9 mouse cellular contexts compared by ENCODE assay signal in genomic region chr4:97745296-97746105, GRCm38 (mm10). TPM values are rescaled to one million over a fixed set of nuclear protein-coding genes. Genes with fewer than 3 reads are reported as not detected.
DNase-seq lines count a peak whose midpoint lies in the region; ATAC-seq lines count a peak whose summit lies in the region.
"Had no signal": no experiment of that assay in that cellular context is flagged by ENCODE, and none has a peak within 500 bp of the region (broad histone marks: within the 10 kb centered on the region; RNA-seq: fewer than 3 reads in every experiment).

No protein-coding gene starts in this region.

- H3K9me3 ChIP-seq in hindbrain, embryonic 14.5 days (ENCODE audit: control insufficient read depth, low read length), result no peaks in the 10 kb centered on the region

- peak; percentile 75 for DNase-seq in NIH3T3 (ENCODE audit: low read depth)
- peak; percentile 88 to 91 for DNase-seq in cerebellum, postnatal 25 days
- DNase-seq in frontal cortex, postnatal 36 days (ENCODE audit: low spot score in 2 of 2), result peak; percentile 61 to 72
- DNase-seq in hindbrain, embryonic 14.5 days (ENCODE audit: low spot score), result peak; percentile 84
- DNase-seq in layer of hippocampus, postnatal 36 days, result peak; percentile 75 to 77
- peak; percentile 63 for DNase-seq in lung, postnatal 25 days (ENCODE audit: low spot score)
- DNase-seq in retina, postnatal 7 days (ENCODE audit: low read depth, low spot score), result peak; percentile 68
- DNase-seq in urinary bladder, adult 2 months (ENCODE audit: low spot score), result peak; percentile 53

- H3K4me2 ChIP-seq in hindbrain, embryonic 14.5 days (replicated peaks), result peak overlapping the region; percentile 55

- peak; percentile 88 for ATAC-seq in hindbrain, embryonic 14.5 days (ENCODE audit: low FRiP score)

- 5% methylated on average over 32 of the region's 32 CpGs for WGBS in hindbrain, embryonic 14.5 days

- peak overlapping the region; percentile 21 for H3K4me3 ChIP-seq in hindbrain, embryonic 14.5 days (replicated peaks; ENCODE audit: low read length)

- peaks cover 6% of the 10 kb centered on the region; the same call in 1 of the 2 replicates for H3K4me1 ChIP-seq in hindbrain, embryonic 14.5 days (replicated peaks; ENCODE audit: control insufficient read depth, insufficient read depth, low read length)

- peak overlapping the region; percentile 44 for H3K9ac ChIP-seq in hindbrain, embryonic 14.5 days

- H3K36me3 ChIP-seq in hindbrain, embryonic 14.5 days (replicated peaks; ENCODE audit: control insufficient read depth, insufficient read depth), result no peaks in the 10 kb centered on the region

- no peak overlapping the region for H3K27ac ChIP-seq in hindbrain, embryonic 14.5 days
- H3K27ac ChIP-seq: macrophage had no signal

- 0 out of 2 replicates have a peak, but pooled peaks cover 6% of the 10 kb centered on the region for H3K27me3 ChIP-seq in hindbrain, embryonic 14.5 days (ENCODE audit: control insufficient read depth, insufficient read depth, low read length)

RNA-seq across cellular contexts. Expression of gene Nfia, which starts 27.0 kb away (rescaled TPM):
- polyA plus RNA-seq in hindbrain, embryonic 14.5 days (2014; fragmentation: Nextera tagmentation; extraction: Ambion mirVana), result 47.8 and 49.2 TPM in 2 replicates
- total RNA-seq in layer of hippocampus, postnatal 36 days (2021), result 100 to 1,000 TPM; 103 to 121 TPM
- 19.6 and 36.7 TPM in 2 replicates for polyA plus RNA-seq in urinary bladder, adult 2 months (2012; rRNA removed)

RNA-seq across cellular contexts. Expression of gene E130114P18Rik, which starts 32.4 kb away (rescaled TPM):
- 26.3 and 28.0 TPM in 2 replicates for polyA plus RNA-seq in hindbrain, embryonic 14.5 days (2014; fragmentation: Nextera tagmentation; extraction: Ambion mirVana)
- total RNA-seq in layer of hippocampus, postnatal 36 days (2021), result 1 to 10 TPM; 7.5 to 8.6 TPM
- polyA plus RNA-seq in urinary bladder, adult 2 months (2012; rRNA removed), result 0.22 and 0.72 TPM in 2 replicates
- polyA plus RNA-seq: macrophage had no signal

Comparison
In these comparisons a context has a peak if more than half of its experiments do, and no peak if none do; other contexts are left out.
1. RNA of gene E130114P18Rik, which starts 32.4 kb away (polyA plus RNA-seq): 26.3 to 28.0 TPM in hindbrain, embryonic 14.5 days; 0.22 to 0.72 TPM in urinary bladder, adult 2 months; every median in the first group is over 10 times any median in the second.
2. Peak in every context shown above with its lines, with median percentiles within 50 percentile points of each other: DNase-seq.